Mouse (Mus musculus) limb, embryonic 14.5 days (tissue): Measurements from ENCODE around the gene Ina. TPM values are rescaled to one million over a fixed set of nuclear protein-coding genes. Genes with fewer than 3 reads are reported as not detected.

Experiments used
- ATAC-seq: fragments of 200-750 bp; cut with Nextera tagmentation; 2 replicates; pipeline ENCODE4 v1.8.0; 2017; ENCODE audit warnings: low read depth, moderate number of reproducible peaks, moderate TSS enrichment; ENCODE audit not compliant: low FRiP score
- DNase-seq: peaks from one replicate; pipeline ENCODE4 v3.0.0-alpha.2; 2015; ENCODE audit warnings: low spot score
- H3K27ac ChIP-seq: fragments of 300-500 bp; sonication (generic); replicated peaks from 2 replicates; pipeline ENCODE4 v1.5.1; 2014; ENCODE audit warnings: low read depth, mild to moderate bottlenecking, low read length, moderate library complexity, mixed read lengths
- H3K27me3 ChIP-seq: fragments of 300-500 bp; sonication (generic); 2 replicates; pipeline ENCODE4 v1.6.1; 2014; ENCODE audit warnings: low read length, mixed read lengths; ENCODE audit not compliant: control insufficient read depth, insufficient read depth
- H3K36me3 ChIP-seq: fragments of 300-500 bp; sonication (generic); 2 replicates; pipeline ENCODE4 v1.6.1; 2014; ENCODE audit warnings: mild to moderate bottlenecking, low read length, moderate library complexity, mixed read lengths; ENCODE audit not compliant: control insufficient read depth, insufficient read depth
- H3K4me1 ChIP-seq: fragments of 300-500 bp; sonication (generic); 2 replicates; pipeline ENCODE4 v1.6.1; 2014; ENCODE audit warnings: antibody characterized with exemption, low read length, mixed read lengths; ENCODE audit not compliant: control insufficient read depth, insufficient read depth
- H3K4me2 ChIP-seq: fragments of 300-500 bp; sonication (generic); replicated peaks from 2 replicates; pipeline ENCODE4 v1.6.1; 2014; ENCODE audit warnings: low read depth, mild to moderate bottlenecking, low read length, moderate library complexity; ENCODE audit not compliant: severe bottlenecking
- H3K4me3 ChIP-seq: fragments of 300-500 bp; sonication (generic); replicated peaks from 2 replicates; pipeline ENCODE4 v1.5.1; 2014; ENCODE audit warnings: low read length
- H3K9ac ChIP-seq: fragments of 300-500 bp; sonication (generic); 2 replicates; pipeline ENCODE4 v1.6.1; 2014; ENCODE audit warnings: mild to moderate bottlenecking, low read depth, low read length, moderate library complexity; ENCODE audit not compliant: severe bottlenecking
- H3K9me3 ChIP-seq: fragments of 300-500 bp; sonication (generic); 2 replicates; pipeline ENCODE4 v1.6.1; 2016; ENCODE audit warnings: low read length; ENCODE audit not compliant: control insufficient read depth
- POLR2A ChIP-seq: fragments of 200-500 bp; IDR thresholded peaks from 2 replicates; pipeline ENCODE4 v1.8.0; 2012; ENCODE audit warnings: inconsistent platforms, mild to moderate bottlenecking, moderate library complexity, borderline replicate concordance; ENCODE audit not compliant: insufficient read depth, insufficient read length; ENCODE audit errors: extremely low read depth
- WGBS: fragments of 180-500 bp; shearing (Covaris S2); extraction: QIAGEN DNeasy Blood & Tissue Kit; methylation state at CpG from one replicate; pipeline ENCODE4 v1.1.7; 2014; 5-methylcytosine and 5-hydroxymethylcytosine counted together
- polyA plus RNA-seq, 2 experiments: library from polyadenylated mRNA; depleted of rRNA in 1 of 2; stranded (reverse) in 1 of 2; unstranded in 1 of 2; fragments of >200 nt; fragmentation: Nextera tagmentation in 1 of 2; extraction: Ambion mirVana in 1 of 2; gene quantifications; 2 replicates each; pipeline versions ENCODE4 v1.2.1 to v1.2.3; 2012 to 2014

The Ina gene
- polyA plus RNA-seq, 2 experiments: 0.40 to 1.3 TPM

- DNase-seq: no peak
- H3K9me3 ChIP-seq: no peaks in the 10 kb centered on the region
- no peak for ATAC-seq
- H3K27me3 ChIP-seq: no peaks in the 10 kb centered on the region
- no peak overlapping the region for H3K4me2 ChIP-seq
- no peak overlapping the region for H3K27ac ChIP-seq
- H3K36me3 ChIP-seq: peaks cover 55% of the 10 kb centered on the region
- no peak overlapping the region for H3K9ac ChIP-seq
- WGBS: 93% methylated on average over 3 of the region's 3 CpGs
- no peak for TF ChIP-seq POLR2A
- H3K4me1 ChIP-seq: no peaks in the 10 kb centered on the region
- H3K4me3 ChIP-seq: no peak overlapping the region
Observed at GRCm38 (mm10) chr19:47040720-47041473, 26.4 kb downstream of the Ina start.

- ATAC-seq (no peak), DNase-seq (peak; percentile 21)
- Histone ChIP-seq H3K4me1 (no peaks in the 10 kb centered on the region), H3K27ac (no peak overlapping the region), H3K4me2 (no peak overlapping the region), H3K36me3 (peaks cover 55% of the 10 kb centered on the region), H3K9ac (no peak overlapping the region), H3K27me3 (no peaks in the 10 kb centered on the region), H3K4me3 (no peak overlapping the region), H3K9me3 (no peaks in the 10 kb centered on the region)
- TF ChIP-seq POLR2A: no peak
- 85% methylated on average over 3 of the region's 3 CpGs for WGBS
Observed at GRCm38 (mm10) chr19:47043608-47044007, 29.1 kb downstream of the Ina start.

- no peak for DNase-seq
- peaks cover 14% of the 10 kb centered on the region for H3K4me1 ChIP-seq
- no peak for TF ChIP-seq POLR2A
- no peak overlapping the region for H3K4me2 ChIP-seq
- H3K36me3 ChIP-seq: peaks cover 32% of the 10 kb centered on the region
- 95% methylated on average over 1 of the region's 1 CpGs for WGBS
- H3K9me3 ChIP-seq: no peaks in the 10 kb centered on the region
- H3K4me3 ChIP-seq: no peak overlapping the region
- no peak for ATAC-seq
- H3K27me3 ChIP-seq: no peaks in the 10 kb centered on the region
- no peak overlapping the region for H3K9ac ChIP-seq
- no peak overlapping the region for H3K27ac ChIP-seq
Observed at GRCm38 (mm10) chr19:47046343-47046742, 31.8 kb downstream of the Ina start.

- no peak for TF ChIP-seq POLR2A
- Histone ChIP-seq H3K9me3 (no peaks in the 10 kb centered on the region), H3K4me1 (peaks cover 14% of the 10 kb centered on the region), H3K9ac (no peak overlapping the region), H3K4me3 (no peak overlapping the region), H3K27ac (no peak overlapping the region), H3K36me3 (peaks cover 30% of the 10 kb centered on the region), H3K4me2 (no peak overlapping the region), H3K27me3 (no peaks in the 10 kb centered on the region)
- no peak for DNase-seq
- ATAC-seq: no peak
- 84% methylated on average over 13 of the region's 13 CpGs for WGBS
Observed at GRCm38 (mm10) chr19:47047236-47047833, 32.8 kb downstream of the Ina start.

- no peak overlapping the region; the same call in 1 of the 2 replicates for H3K4me3 ChIP-seq
- 63% methylated on average over 4 of the region's 4 CpGs for WGBS
Observed at GRCm38 (mm10) chr19:47049061-47049460, 34.6 kb downstream of the Ina start.

More at GRCm38 (mm10) chr19:47049061-47049460, 34.6 kb downstream of the Ina start:
- Histone ChIP-seq H3K27me3 (no peaks in the 10 kb centered on the region), H3K4me2 (peak overlapping the region; percentile 59; the same call in 1 of the 2 replicates), H3K4me1 (peaks cover 14% of the 10 kb centered on the region), H3K9ac (no peak overlapping the region), H3K36me3 (peaks cover 26% of the 10 kb centered on the region), H3K9me3 (no peaks in the 10 kb centered on the region), H3K27ac (no peak overlapping the region)
- no peak for ATAC-seq
- no peak for TF ChIP-seq POLR2A
- DNase-seq: no peak
